Mouse (Mus musculus) limb, embryonic 10.5 days (tissue): Measurements from ENCODE around the gene Klf3. TPM values are rescaled to one million over a fixed set of nuclear protein-coding genes. Genes with fewer than 3 reads are reported as not detected.

Source experiments
- DNase-seq: peaks from one replicate; pipeline ENCODE4 v3.0.0-alpha.2; 2017; ENCODE audit warnings: low spot score
- H3K27ac ChIP-seq: fragments of 300-500 bp; sonication (generic); 2 replicates; pipeline ENCODE4 v1.5.1; 2016; ENCODE audit warnings: mild to moderate bottlenecking
- H3K27me3 ChIP-seq: fragments of 300-500 bp; sonication (generic); 2 replicates; pipeline ENCODE4 v1.6.1; 2016; ENCODE audit warnings: low read depth, mild to moderate bottlenecking; ENCODE audit not compliant: poor library complexity, severe bottlenecking
- H3K36me3 ChIP-seq: fragments of 300-500 bp; sonication (generic); 2 replicates; pipeline ENCODE4 v1.6.1; 2016; ENCODE audit warnings: mild to moderate bottlenecking, moderate library complexity
- H3K4me1 ChIP-seq: fragments of 300-500 bp; sonication (generic); 2 replicates; pipeline ENCODE4 v1.6.1; 2016
- H3K4me3 ChIP-seq: fragments of 300-500 bp; sonication (generic); 2 replicates; pipeline ENCODE4 v1.5.1; 2016; ENCODE audit warnings: mild to moderate bottlenecking, moderate library complexity
- H3K9me3 ChIP-seq: fragments of 300-500 bp; sonication (generic); replicated peaks from 2 replicates; pipeline ENCODE4 v1.6.1; 2016; ENCODE audit warnings: mild to moderate bottlenecking
- WGBS: fragments of 180-500 bp; shearing (Covaris S2); methylation state at CpG from one replicate; pipeline ENCODE4 v1.1.7; 2016; 5-methylcytosine and 5-hydroxymethylcytosine counted together
- polyA plus RNA-seq: library from polyadenylated mRNA; unstranded; fragments of >200 nt; fragmentation: Nextera tagmentation; extraction: Ambion mirVana; gene quantifications from 2 replicates; pipeline ENCODE4 v1.2.1, GENCODE M21; 2016

Klf3 gene
- polyA plus RNA-seq, 1 experiment from 2014 or later, result 42.7 TPM

DNA sequence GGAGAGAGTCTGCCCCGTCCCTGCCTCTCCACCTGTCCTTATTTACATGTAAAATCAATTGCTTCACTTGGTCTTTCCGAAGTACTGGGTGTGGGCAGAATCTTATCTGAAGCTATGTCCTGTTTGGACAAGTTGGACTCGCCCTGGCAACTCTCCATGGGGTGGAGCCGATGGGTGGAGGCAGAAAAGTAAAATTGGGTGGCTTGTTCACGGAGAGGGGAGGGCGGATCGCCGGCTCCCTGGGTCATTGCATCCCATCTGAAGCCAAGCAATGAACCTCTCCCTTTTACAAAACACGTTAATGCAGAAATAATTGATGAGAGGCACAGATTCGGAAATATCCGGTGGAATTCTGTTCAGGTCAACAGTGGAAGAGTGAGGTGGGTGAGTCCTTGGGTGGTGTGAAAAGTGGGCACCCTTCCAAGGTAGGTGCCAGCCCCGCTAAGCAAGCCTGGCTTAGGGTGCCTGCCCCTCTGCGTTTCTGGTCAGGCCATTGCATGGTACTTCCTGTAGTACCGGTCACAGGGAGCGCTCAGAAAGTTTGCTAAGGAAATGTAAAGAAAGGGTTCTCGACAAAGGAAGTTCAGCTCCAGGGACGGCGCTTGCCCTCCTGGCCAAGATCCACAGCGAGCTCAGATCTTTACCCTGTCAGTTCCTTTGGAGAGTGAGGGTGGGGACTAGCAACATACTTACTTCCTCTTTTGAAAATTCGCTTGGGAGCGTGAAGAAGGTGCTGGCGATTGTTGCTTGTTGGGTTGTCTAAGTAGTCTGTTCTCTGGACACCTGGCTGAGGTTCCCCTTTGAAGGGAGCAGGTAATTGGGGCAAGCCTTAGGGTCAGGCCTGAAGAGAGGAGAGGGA is 9.2 kb downstream of the Klf3 start:
- Histone ChIP-seq H3K4me1 (peaks cover 76% of the 10 kb centered on the region), H3K36me3 (peaks cover 32% of the 10 kb centered on the region), H3K4me3 (peak overlapping the region; percentile 36), H3K27ac (peak overlapping the region; percentile 87), H3K9me3 (no peaks in the 10 kb centered on the region), H3K27me3 (no peaks in the 10 kb centered on the region)
- WGBS, result 25% methylated on average over 22 of the region's 22 CpGs
- DNase-seq, result peak; percentile 43

DNA sequence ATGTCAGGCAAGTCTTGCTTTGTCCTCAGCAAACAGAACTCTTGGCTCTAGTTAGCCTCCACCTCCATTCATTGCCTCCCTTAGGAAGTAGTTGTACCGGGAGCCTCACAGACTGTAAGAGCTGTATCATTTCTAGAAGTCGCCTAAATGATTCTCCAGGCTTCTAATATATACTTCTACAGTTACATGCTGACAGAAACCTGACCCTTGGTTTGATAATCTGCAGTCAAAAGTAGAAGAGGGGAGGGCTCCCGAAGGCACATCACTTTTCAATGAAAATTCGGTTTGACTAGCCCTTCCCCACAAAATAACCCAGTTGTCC is 9.8 kb downstream of the Klf3 start:
- H3K36me3 ChIP-seq, result peaks cover 37% of the 10 kb centered on the region
- no peaks in the 10 kb centered on the region for H3K9me3 ChIP-seq
- no peaks in the 10 kb centered on the region for H3K27me3 ChIP-seq
- DNase-seq, result no peak
- H3K27ac ChIP-seq, result peak overlapping the region; percentile 87
- WGBS, result 42% methylated on average over 4 of the region's 4 CpGs
- 0 out of 2 replicates have a peak overlapping the region, but pooled peaks have one; percentile 4 for H3K4me3 ChIP-seq
- peaks cover 70% of the 10 kb centered on the region for H3K4me1 ChIP-seq

DNA sequence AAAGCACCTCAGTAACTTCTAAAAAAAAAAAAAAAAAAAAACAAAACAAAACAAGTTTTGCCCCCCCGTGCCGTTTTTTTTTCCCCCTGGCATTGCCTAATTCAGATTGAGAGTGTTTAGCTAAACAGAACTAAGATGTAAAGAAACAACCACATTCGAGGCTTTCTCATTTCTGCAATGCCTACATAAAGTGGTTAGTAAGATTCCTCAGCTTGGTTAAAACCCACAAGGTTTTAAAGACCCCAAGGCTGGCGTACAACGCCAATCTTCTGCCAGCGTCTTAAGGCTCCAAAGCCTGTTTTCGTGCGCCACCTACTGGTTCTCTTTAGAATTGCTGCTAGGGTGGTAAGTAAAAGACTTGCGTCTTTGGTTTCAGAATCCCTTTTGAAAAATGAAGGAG is 10.2 kb downstream of the Klf3 start:
- H3K36me3 ChIP-seq, result peaks cover 41% of the 10 kb centered on the region
- peak; percentile 87 for DNase-seq
- 14% methylated on average over 9 of the region's 9 CpGs for WGBS
- H3K27ac ChIP-seq, result no peak overlapping the region
- no peaks in the 10 kb centered on the region for H3K27me3 ChIP-seq
- H3K4me1 ChIP-seq, result peaks cover 66% of the 10 kb centered on the region
- H3K4me3 ChIP-seq, result no peak overlapping the region
- no peaks in the 10 kb centered on the region for H3K9me3 ChIP-seq

DNA sequence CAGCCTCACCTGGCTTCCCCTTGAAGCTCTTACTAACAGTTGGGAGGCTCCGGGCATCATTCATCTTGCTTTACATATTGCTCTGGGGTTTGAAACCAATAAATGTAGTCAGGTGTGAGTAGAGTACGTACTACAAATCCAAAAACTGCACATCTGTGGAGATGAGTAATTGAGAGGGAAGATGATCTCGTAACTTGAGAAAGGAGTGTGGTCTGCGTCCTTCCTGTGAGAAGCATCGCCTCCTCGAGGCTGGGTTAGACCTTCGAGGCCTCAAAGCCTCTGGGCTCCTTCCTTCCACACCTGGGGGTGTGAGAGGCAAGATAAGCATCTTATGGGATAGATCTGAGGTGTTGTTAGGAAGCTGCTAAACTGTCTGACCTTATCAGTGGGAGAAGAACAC is 11.2 kb downstream of the Klf3 start:
- no peaks in the 10 kb centered on the region for H3K27me3 ChIP-seq
- no peak overlapping the region for H3K4me3 ChIP-seq
- 81% methylated on average over 7 of the region's 7 CpGs for WGBS
- no peak for DNase-seq
- peaks cover 56% of the 10 kb centered on the region for H3K4me1 ChIP-seq
- peaks cover 44% of the 10 kb centered on the region for H3K36me3 ChIP-seq
- no peak overlapping the region for H3K27ac ChIP-seq
- H3K9me3 ChIP-seq, result no peaks in the 10 kb centered on the region

DNA sequence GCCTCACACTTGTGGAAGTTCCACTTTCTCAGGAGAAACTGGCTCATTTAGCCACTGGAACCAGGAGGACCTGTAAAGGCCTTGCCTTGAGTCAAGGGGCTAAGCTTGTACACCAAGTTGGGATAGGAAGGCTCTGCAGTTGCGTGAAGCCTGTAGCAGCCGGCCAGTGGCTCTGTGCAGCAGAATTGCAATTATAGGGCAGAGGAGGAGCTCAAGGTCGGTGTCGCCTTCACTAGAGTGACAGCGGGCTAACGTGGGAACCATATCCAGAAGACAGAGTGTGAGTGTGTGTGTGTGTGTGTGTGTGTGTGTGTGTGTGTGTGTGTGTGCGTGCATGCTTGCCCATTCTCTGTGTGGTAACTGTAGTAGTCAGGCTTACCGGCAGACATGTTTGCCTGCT is 12.4 kb downstream of the Klf3 start:
- H3K27ac ChIP-seq, result no peak overlapping the region
- H3K27me3 ChIP-seq, result no peaks in the 10 kb centered on the region
- H3K4me3 ChIP-seq, result no peak overlapping the region
- H3K4me1 ChIP-seq, result peaks cover 46% of the 10 kb centered on the region
- peaks cover 50% of the 10 kb centered on the region for H3K36me3 ChIP-seq
- H3K9me3 ChIP-seq, result no peaks in the 10 kb centered on the region
- WGBS, result 82% methylated on average over 8 of the region's 8 CpGs
- DNase-seq, result no peak

DNA sequence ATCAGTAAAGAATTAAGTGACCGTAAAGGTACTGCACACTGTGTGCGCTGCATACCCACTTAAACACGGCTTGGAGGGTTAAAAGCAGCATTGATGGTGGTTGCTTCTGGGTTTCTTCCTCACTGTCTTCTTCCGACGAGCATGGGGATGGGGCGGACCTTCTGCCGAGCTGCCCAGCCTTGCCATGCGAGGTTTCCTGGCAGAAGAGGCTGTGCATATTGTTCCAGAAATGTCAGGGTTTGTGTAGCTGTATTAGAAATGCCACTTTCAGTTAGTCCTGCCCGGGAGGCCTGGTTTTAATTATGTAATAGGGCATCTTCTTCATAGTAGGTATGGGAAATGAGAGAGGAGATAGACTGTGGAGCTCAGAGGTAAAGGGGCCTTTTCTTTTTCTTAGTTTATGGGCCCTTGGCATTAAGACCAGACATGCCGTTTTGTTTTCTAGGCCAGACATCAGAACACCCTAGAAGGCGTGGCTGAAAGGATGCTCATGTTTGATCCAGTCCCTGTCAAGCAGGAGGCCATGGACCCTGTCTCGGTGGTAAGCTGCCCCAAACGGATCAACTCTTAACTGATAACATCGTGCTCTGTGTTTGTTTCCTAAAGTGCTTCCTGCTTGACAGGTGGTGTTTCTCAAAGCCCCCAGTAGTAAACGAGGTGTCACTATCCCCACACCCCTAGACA is 13.2 kb downstream of the Klf3 start:
- Histone ChIP-seq H3K36me3 (peaks cover 58% of the 10 kb centered on the region), H3K4me3 (no peak overlapping the region), H3K4me1 (peaks cover 38% of the 10 kb centered on the region), H3K27ac (no peak overlapping the region), H3K27me3 (no peaks in the 10 kb centered on the region), H3K9me3 (no peaks in the 10 kb centered on the region)
- 61% methylated on average over 15 of the region's 15 CpGs for WGBS
- no peak for DNase-seq

DNA sequence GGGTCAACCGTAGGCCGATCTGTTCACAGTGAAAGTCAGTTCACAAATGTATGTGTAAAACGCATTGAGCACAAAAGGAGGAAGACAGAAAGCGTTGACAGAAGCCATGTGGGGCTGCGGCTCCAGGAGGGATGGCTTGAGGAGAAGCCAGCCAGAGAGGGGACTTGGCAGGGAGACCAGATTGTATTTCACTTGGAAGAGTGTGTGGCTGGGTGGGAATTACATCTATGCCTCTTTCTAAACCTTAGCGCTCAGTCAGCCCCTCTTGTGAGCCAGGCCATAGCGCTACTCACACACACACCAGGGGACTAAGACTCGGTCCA is 13.7 kb downstream of the Klf3 start:
- Histone ChIP-seq H3K4me3 (no peak overlapping the region), H3K27ac (no peak overlapping the region), H3K27me3 (no peaks in the 10 kb centered on the region), H3K36me3 (peaks cover 63% of the 10 kb centered on the region), H3K4me1 (peaks cover 33% of the 10 kb centered on the region), H3K9me3 (no peaks in the 10 kb centered on the region)
- WGBS, result 61% methylated on average over 8 of the region's 8 CpGs
- DNase-seq, result no peak

DNA sequence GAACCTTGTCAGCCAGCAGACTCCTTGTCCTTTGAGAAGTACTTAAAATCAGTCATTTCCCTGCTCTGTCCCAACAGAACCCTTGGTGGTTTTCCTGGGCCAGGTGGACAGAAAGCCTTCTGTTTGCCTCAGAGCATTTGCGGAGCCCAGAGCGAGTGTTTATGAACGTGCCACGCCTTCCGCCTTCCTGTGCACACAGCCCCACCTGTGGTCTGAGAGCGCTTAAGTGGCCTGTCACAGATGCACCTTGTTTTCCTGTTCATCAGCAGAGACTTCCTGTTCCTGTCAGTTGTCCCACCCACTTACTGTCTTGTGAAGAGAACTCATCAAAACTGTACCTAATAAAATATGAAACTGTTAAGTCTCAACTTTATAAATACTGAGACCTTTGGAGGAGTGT is 16.2 kb downstream of the Klf3 start:
- H3K4me1 ChIP-seq, result peaks cover 17% of the 10 kb centered on the region
- H3K9me3 ChIP-seq, result no peaks in the 10 kb centered on the region
- DNase-seq, result no peak
- H3K27me3 ChIP-seq, result no peaks in the 10 kb centered on the region
- no peak overlapping the region for H3K4me3 ChIP-seq
- WGBS, result 92% methylated on average over 6 of the region's 6 CpGs
- H3K27ac ChIP-seq, result no peak overlapping the region
- peaks cover 88% of the 10 kb centered on the region for H3K36me3 ChIP-seq

DNA sequence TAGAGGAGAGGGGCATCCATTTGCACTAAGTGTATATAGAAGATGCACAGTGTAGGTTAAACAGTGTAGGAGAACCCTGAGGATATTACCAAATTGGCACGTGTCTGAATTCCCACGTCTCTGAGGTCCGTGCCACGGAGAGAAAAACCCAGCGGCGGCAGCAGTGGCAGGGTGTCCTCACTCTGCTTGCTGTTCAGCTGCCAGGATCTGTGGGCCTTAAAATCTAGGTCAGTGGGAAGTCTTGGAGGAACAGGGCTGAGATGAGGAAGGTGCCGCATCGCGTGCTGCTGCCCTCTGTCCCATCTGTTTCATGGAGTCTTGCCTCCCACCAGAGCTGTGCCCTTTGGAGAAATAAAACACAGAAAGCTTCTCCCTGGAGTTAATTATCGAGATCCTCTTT is 16.9 kb downstream of the Klf3 start:
- Histone ChIP-seq H3K4me3 (no peak overlapping the region), H3K27me3 (no peaks in the 10 kb centered on the region), H3K4me1 (peaks cover 17% of the 10 kb centered on the region), H3K9me3 (no peaks in the 10 kb centered on the region), H3K27ac (no peak overlapping the region), H3K36me3 (peaks cover 94% of the 10 kb centered on the region)
- WGBS, result 92% methylated on average over 10 of the region's 10 CpGs
- DNase-seq, result no peak

DNA sequence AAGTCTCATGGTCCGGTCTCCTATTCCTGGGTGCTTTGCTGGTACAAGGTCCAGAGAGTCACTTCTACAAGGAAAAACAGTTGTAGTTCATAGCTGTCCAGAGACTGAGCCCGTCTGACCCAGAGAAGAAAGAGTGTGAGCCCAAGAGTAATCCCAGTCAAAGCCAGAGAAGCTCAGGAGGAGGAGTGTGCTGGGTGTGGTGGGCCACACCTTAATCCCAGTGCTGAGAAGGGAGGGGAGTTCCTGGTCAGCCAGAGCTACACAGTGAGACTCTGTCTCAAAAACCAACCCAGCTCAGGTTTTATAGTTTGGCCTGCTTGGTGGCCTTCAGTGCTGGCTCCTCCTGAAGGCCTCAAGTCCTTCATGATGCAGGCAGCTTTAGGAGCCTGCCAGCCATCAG is 18.1 kb downstream of the Klf3 start:
- no peaks in the 10 kb centered on the region for H3K9me3 ChIP-seq

DNA sequence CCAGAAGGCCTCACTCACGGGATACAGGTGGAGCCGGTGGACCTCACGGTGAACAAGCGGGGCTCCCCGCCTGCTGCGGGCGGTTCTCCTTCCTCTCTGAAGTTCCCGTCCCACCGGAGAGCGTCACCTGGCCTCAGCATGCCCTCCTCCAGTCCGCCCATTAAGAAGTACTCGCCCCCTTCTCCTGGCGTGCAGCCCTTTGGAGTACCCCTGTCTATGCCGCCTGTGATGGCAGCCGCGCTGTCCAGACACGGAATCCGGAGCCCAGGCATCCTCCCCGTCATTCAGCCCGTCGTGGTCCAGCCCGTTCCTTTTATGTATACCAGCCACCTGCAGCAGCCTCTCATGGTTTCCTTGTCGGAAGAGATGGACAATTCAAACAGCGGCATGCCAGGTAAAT is 18.8 kb downstream of the Klf3 start:
- WGBS, result 95% methylated on average over 24 of the region's 24 CpGs
- peaks cover 97% of the 10 kb centered on the region for H3K36me3 ChIP-seq

More for the DNA sequence above, 18.1 kb downstream of the Klf3 start:
- Histone ChIP-seq H3K4me3 (no peak overlapping the region), H3K27ac (no peak overlapping the region), H3K36me3 (peaks cover 95% of the 10 kb centered on the region), H3K27me3 (no peaks in the 10 kb centered on the region), H3K4me1 (peaks cover 7% of the 10 kb centered on the region)
- WGBS, result 89% methylated on average over 2 of the region's 2 CpGs
- no peak for DNase-seq

DNA sequence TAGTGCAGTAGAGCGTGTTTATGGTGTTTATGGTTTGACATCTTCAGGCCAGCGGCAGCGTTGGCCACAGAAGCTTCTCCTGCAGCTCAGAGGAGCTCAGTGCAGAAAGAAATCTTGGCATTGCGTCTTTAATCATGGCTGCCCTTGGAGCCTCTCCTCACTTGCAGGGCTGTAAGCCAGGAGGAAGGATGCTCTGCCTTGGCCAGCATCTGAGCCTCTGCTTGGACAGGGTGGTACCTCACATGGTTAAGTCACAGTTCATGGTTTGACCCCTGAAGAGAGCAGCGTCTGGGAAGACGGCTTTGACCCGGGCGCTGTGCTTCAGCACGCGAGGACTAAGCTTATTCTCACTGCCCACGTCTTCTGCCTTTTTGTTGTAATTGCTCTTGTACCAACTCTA is 20.2 kb downstream of the Klf3 start:
- H3K27ac ChIP-seq, result no peak overlapping the region
- no peaks in the 10 kb centered on the region for H3K27me3 ChIP-seq
- WGBS, result 97% methylated on average over 11 of the region's 11 CpGs
- H3K4me3 ChIP-seq, result no peak overlapping the region
- H3K36me3 ChIP-seq, result peaks cover 98% of the 10 kb centered on the region
- no peaks in the 10 kb centered on the region for H3K9me3 ChIP-seq
- no peaks in the 10 kb centered on the region for H3K4me1 ChIP-seq
- DNase-seq, result no peak

More for the DNA sequence above, 18.8 kb downstream of the Klf3 start:
- H3K27ac ChIP-seq, result no peak overlapping the region
- DNase-seq, result no peak
- no peak overlapping the region for H3K4me3 ChIP-seq
- no peaks in the 10 kb centered on the region for H3K27me3 ChIP-seq
- H3K9me3 ChIP-seq, result no peaks in the 10 kb centered on the region
- H3K4me1 ChIP-seq, result 0 out of 2 replicates have a peak, but pooled peaks cover under 1% of the 10 kb centered on the region

DNA sequence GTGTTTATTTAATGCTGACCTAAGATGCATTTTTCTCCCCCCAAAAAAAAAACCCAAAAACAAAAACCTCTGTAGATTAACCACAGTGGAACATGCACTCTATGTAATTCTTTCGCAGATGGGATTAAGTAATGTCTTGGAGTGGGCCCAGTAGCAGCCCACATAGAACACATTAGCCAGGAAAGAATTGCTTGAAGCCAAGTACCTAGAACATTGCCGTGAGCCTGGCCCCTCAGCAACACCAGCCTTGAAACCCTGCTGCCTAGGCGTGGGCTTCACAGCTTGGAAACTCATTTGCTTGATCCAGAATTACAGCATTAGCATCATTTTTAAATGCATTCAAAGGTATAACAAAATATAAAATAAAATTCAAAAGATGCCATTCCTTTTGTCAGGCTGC is 21.6 kb downstream of the Klf3 start:
- DNase-seq, result no peak
- Histone ChIP-seq H3K9me3 (no peaks in the 10 kb centered on the region), H3K36me3 (peaks cover 98% of the 10 kb centered on the region), H3K4me3 (no peak overlapping the region), H3K27ac (no peak overlapping the region), H3K4me1 (no peaks in the 10 kb centered on the region), H3K27me3 (no peaks in the 10 kb centered on the region)
- WGBS, result 93% methylated on average over 3 of the region's 3 CpGs
